Mouse (Mus musculus): Measurements from ENCODE around the gene Slco4a1.

DNA sequence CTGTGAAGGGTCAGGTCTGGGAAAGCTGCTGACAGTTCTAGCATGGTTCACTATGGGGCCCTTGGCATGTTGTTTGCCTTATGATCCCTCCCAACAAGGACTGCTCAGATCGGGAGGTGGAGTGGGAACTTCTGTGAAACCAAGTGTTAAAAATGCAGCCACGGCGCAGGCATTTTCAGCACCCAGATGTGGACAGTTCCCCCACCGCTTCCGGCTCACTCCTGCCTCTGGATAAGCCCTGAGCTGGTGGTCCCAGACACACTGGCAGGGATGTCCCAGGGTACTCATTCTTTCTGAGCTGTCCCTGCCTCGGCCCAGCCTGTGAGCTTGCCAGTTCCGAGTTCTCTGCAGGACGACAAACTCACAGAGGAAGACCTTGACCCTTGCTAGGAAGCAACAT is 45.0 kb upstream of the Slco4a1 start:
- TF ChIP-seq CTCF (IDR thresholded peaks at IDR 0.05; ENCODE audit: extremely low read depth, insufficient read length, insufficient replicate concordance, low read depth, low read length) (no peak), POLR2A (IDR thresholded peaks at IDR 0.05; ENCODE audit: low read depth, low read length) (no peak)

Data from small intestine, adult 2 months (tissue).